Mouse (Mus musculus): ENCODE results near the gene Lrrtm3.

DNA sequence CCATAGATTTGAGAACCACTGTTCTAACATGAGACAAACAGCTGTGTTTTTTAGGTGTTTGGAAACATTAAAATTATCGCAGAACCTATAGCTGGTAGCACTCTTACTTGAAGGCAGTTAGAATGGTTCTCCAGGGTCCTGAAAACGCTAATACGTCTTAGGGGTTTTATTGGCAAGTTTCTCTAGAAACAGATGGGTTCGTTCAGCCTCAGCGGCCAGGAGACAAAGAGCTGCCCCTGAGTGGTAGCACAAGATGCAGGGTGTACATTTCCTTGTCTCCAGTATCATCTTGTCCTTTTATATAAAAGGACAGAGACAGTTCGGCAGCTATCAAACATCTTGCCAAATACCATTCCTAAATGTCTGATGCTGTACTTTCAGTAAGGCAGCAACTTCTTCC is 40.1 kb downstream of the Lrrtm3 start:
- TF ChIP-seq GATA2 (IDR thresholded peaks at IDR 0.05; ENCODE audit: borderline replicate concordance, low read depth, low read length) = no peak
- TF ChIP-seq CTCF (IDR thresholded peaks at IDR 0.05; ENCODE audit: low read depth, low read length) = no peak
